Mouse (Mus musculus): Measurements from ENCODE around the gene Agap3.

Gene Agap3

DNA sequence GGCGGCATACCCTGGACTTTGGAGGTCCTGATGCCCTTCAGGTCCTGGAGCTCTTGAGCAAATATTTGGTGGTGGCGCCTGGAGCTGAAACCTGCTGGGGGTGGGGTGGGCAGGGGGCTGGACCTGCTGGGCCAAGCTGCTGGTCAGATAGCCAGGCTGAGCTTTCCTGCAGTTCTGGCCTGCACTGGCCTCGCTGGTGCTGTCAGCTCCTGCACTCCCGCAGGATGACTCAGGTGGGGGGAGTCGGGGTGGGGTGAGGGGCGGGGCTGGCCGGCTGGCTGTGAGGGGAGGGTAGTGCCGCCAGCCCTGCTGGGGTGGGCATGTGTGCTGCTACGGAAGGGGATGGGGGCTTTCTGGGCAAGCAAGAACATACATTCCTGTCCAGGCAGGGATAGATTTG, 23.4 kb upstream of the Agap3 start:
- peak; percentile 47 for DNase-seq (ENCODE audit: low read depth, low spot score)

- no peak for DNase-seq (ENCODE audit: low read depth, low spot score)
Observed at GRCm38 (mm10) chr5:24433993-24434392, 18.0 kb upstream of the Agap3 start.

- no peak for DNase-seq (ENCODE audit: low read depth, low spot score)
Observed at GRCm38 (mm10) chr5:24441187-24441586, 10.8 kb upstream of the Agap3 start.

DNA sequence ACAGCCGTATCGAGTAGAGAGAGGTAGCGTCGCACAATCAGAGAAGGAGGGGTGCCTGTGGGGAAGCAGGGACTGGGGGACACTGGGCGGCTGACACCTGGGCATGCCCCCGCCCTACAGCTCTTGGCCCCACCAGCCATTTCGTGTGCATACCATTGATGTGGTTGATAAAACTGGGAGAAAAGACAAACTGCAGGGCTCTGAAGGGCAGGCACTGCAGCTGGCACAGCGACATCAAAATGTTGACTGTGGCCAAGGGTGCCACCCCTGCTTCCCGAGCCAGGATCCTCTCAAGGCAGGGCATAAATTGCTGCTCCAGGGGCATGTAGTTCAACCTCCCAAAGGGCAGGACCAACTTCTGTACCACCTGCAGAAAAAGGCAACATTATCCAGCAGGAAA, 9.9 kb upstream of the Agap3 start:
- no peak for DNase-seq (ENCODE audit: low read depth, low spot score)

- no peak for DNase-seq (ENCODE audit: low read depth, low spot score)
Observed at GRCm38 (mm10) chr5:24443204-24443603, 8.8 kb upstream of the Agap3 start.

GRCm38 (mm10) chr5:24443927-24444326, 8.1 kb upstream of the Agap3 start:
- no peak for DNase-seq (ENCODE audit: low read depth, low spot score)

- peak; percentile 86 for DNase-seq (ENCODE audit: low read depth, low spot score)
Observed at GRCm38 (mm10) chr5:24444746-24445427, 7.1 kb upstream of the Agap3 start, which contains the start of gene Fastk. Gene Fastk, minus strand, starts transcription at chr5:24445287.

DNA sequence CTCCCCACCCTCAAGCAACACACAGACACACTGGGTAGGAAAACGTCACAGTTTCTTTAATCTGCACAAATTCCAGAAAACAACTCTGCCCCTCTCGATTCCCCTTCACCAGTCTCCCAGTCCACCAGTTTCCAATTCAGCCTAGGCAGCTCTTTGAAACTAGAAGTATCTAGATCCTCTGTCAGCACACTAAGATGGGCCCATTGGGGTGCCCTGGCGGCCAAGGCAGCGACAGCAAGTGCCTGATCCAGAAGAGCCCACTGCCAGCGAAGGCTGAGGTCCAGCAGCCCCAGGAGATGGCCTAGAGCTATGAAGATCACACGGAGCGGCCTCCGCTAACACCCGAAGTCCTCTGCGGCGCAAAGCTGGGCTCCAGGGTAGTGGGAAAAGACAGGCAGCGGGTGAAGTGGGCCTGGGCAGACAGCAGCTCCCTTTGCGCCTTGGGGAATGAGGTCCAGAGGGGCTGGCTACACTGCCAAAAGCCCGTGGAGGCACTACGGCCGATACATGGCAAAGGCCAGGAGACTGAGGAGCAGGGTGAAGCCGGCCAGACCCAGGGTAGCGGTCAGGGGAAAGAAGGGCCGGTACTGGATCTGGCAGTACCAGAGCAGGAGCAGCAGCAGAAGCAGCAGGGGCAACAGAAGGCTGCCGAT, 6.4 kb upstream of the Agap3 start:
- no peak for DNase-seq (ENCODE audit: low read depth, low spot score)

DNA sequence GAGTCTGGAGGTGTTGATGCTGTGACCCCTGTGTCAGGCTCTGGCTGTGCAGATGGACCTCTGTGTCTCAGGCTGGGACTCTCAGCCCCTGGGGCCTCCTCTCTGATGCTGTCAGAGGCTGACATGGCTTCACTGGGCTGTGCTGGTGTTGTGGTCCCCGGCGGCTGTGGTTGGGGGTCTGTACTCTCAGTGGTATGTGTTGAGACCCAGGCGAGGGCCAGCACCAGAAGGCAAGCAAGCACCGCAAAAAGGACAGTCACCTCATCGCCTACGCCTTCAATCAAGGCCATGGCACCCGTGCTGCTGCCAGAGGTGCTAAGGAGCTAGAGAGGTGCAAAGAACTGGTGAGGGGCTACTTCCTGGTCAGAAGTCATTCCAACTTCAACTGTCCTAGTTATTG, 5.3 kb upstream of the Agap3 start:
- no peak for DNase-seq (ENCODE audit: low read depth, low spot score)

GRCm38 (mm10) chr5:24447624-24448298, 4.2 kb upstream of the Agap3 start, which contains the start of gene Tmub1:
Gene Tmub1, minus strand, starts transcription at chr5:24447854.
- DNase-seq (ENCODE audit: low read depth, low spot score), result peak; percentile 80

GRCm38 (mm10) chr5:24451264-24452029, 530 bp upstream of the Agap3 start:
- peak; percentile 73 for DNase-seq (ENCODE audit: low read depth, low spot score)

DNA sequence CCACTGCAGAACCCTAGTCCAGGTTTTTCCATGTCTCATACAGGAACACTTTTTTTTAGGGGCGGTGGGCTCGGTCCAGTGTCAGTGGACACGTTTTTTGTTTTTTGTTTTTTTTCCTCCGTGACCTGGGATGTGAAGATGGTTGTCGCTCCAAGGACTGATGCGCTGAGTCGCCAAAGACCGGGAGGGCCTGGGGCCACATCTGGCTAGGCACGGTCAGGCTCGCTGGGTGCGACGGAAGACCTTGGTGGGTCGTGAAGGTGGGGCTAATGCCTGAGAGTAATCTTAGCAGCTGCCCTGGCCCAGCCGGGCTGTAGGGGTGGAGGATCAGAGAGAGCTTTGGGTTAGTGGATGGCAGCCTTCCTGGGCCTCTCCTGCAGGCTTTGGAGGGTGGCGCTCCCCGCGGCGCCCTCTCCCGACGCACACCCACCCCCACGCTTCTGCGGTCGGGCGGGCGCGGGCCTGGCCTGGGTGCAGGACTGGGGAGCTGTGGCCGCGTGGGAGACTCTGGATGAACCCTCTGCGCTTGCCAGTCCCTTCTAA, 785 bp downstream of the Agap3 start:
- DNase-seq (ENCODE audit: low read depth, low spot score), result peak; percentile 56

GRCm38 (mm10) chr5:24453283-24453984, 1.5 kb downstream of the Agap3 start:
- DNase-seq (ENCODE audit: low read depth, low spot score), result peak; percentile 21

GRCm38 (mm10) chr5:24453985-24454303, 2.0 kb downstream of the Agap3 start:
- peak; percentile 14 for DNase-seq (ENCODE audit: low read depth, low spot score)

GRCm38 (mm10) chr5:24455076-24455475, 3.1 kb downstream of the Agap3 start:
- peak; percentile 82 for DNase-seq (ENCODE audit: low read depth, low spot score)

DNA sequence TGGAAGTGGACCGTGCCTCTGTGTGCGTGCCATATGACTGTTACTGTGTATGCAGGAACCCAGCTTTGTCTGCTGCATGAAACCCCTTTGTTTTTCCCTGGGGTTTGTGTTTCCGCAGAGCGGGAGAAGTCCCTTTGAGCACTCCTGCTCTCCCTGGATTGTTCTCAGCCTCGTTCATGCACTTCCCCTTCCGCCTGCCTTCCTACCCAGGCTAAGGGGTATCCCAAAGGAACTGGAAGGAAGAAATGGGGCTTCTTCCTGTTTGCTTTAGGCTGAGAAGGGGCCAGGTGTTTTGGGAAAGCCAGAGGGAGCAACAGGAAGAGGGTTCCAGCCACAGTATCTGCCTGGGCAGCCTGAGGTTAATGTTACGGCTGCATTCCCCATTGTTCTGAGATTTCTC, 3.6 kb downstream of the Agap3 start:
- no peak for DNase-seq (ENCODE audit: low read depth, low spot score)

GRCm38 (mm10) chr5:24466762-24467161, 14.8 kb downstream of the Agap3 start:
- no peak for DNase-seq (ENCODE audit: low read depth, low spot score)

DNA sequence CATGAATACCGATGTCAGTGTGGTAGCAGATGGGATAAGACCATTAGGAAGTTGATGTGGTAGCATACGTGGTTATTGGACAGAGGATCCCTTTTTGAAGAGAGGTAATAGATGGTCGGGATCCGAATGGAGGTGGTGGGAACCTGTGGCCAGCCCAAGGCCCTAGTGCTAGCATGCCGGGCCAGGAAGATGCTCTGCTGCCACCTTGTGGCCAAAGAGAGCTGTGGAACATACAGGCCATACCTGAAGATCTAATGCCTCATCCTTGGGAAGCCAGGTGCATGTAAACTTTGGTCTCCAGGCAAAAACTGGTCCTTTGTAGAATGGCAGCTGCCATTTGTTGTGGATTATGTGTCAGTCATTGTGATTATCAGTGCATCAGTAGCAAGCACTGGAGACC, 18.6 kb downstream of the Agap3 start:
- peak; percentile 83 for DNase-seq (ENCODE audit: low read depth, low spot score)

- no peak for DNase-seq (ENCODE audit: low read depth, low spot score)
Observed at GRCm38 (mm10) chr5:24472884-24473619, 21.1 kb downstream of the Agap3 start.

GRCm38 (mm10) chr5:24474025-24474722, 22.2 kb downstream of the Agap3 start:
- DNase-seq (ENCODE audit: low read depth, low spot score), result no peak

All from 3T3-L1 (cell line).